Mouse (Mus musculus): ENCODE measurements around the gene Rhot2. TPM values are rescaled to one million over a fixed set of nuclear protein-coding genes. Genes with fewer than 3 reads are reported as not detected.
"Not testable (repeated sequence)": the region's sequence is repeated elsewhere in the genome, so short reads cannot be mapped to it uniquely, and the experiment has no call there.

The Rhot2 gene
- polyA plus RNA-seq, 1 experiment from 2014 or later, result 26.8 TPM

DNA sequence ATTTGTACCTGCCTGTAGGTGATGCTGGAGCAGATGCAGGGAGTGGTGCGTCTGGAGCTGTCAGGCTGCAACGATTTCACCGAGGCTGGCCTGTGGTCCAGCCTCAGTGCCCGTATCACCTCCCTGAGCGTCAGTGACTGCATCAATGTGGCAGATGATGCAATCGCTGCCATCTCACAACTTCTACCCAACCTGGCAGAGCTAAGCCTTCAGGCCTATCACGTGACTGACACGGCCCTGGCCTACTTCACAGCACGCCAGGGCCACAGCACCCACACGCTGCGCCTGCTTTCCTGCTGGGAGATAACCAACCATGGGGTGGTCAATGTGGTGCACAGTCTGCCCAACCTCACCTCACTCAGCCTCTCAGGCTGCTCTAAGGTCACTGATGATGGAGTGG is 27.0 kb downstream of the Rhot2 start:
- H3K4me1 ChIP-seq, result peaks cover 6% of the 10 kb centered on the region; the same call in 1 of the 2 replicates
- no peaks in the 10 kb centered on the region for H3K9me3 ChIP-seq
- no peak overlapping the region for H3K4me2 ChIP-seq (replicated peaks)
- no peaks in the 10 kb centered on the region for H3K36me3 ChIP-seq
- H3K27me3 ChIP-seq, result peaks cover 84% of the 10 kb centered on the region
- ATAC-seq (ENCODE audit: low FRiP score, low read depth), result no peak
- H3K9ac ChIP-seq, result no peak overlapping the region
- no peak overlapping the region for H3K27ac ChIP-seq
- H3K4me3 ChIP-seq, result no peak overlapping the region
- WGBS, result 75% methylated on average over 11 of the region's 11 CpGs

DNA sequence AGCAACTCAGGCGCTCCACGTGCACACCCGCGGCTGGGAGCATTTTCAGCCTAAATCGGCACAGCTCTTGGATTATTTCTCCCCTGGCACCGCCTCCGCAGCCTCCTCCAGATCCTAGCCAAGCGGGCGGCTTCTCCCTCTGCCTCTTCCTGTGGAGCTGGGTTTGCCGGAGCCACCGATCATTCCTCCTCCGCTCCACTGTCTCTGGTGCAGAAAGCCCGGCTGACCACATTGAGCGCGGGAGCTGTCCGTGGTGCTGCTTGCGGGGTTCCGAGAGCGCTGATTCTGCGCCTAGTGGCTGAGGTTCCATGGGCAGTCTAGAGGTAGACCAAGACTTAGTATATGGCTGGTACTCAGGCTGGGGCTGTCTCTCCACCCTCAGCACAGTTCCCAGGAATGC is 31.2 kb downstream of the Rhot2 start:
- Histone ChIP-seq H3K27me3 (peaks cover 86% of the 10 kb centered on the region), H3K9me3 (no peaks in the 10 kb centered on the region), H3K4me2 (replicated peaks) (0 out of 2 replicates have a peak overlapping the region, but pooled peaks have one; percentile 14), H3K4me1 (peaks cover 12% of the 10 kb centered on the region), H3K36me3 (no peaks in the 10 kb centered on the region), H3K4me3 (no peak overlapping the region), H3K9ac (no peak overlapping the region), H3K27ac (no peak overlapping the region)
- 1% methylated on average over 20 of the region's 20 CpGs for WGBS
- no peak for ATAC-seq (ENCODE audit: low FRiP score, low read depth)

DNA sequence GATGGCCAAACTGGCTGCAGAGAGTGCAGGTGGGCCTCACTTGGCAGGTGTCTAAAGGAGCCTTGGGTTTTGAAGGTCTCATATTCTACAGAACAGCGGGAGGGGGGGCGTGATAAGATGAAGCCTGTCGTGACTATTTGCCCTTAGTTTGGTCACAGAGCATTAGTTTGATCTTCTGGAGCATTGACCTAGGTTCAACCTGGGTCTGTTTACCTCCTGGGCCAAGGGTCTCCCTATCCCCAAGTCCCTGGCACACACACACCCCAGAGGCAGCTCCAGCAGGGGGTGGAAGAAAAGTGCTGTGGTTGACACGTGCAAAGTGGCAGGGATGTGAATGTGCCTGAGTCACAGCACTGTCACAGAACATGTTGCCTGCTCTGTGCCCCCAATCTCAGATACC is 33.8 kb downstream of the Rhot2 start:
- no peak overlapping the region for H3K27ac ChIP-seq
- no peak overlapping the region for H3K4me2 ChIP-seq (replicated peaks)
- peaks cover 82% of the 10 kb centered on the region for H3K27me3 ChIP-seq
- no peaks in the 10 kb centered on the region for H3K36me3 ChIP-seq
- no peak overlapping the region for H3K9ac ChIP-seq
- no peak overlapping the region for H3K4me3 ChIP-seq
- ATAC-seq (ENCODE audit: low FRiP score, low read depth), result no peak
- H3K9me3 ChIP-seq, result no peaks in the 10 kb centered on the region
- WGBS, result 64% methylated on average over 4 of the region's 4 CpGs
- H3K4me1 ChIP-seq, result peaks cover 12% of the 10 kb centered on the region

DNA sequence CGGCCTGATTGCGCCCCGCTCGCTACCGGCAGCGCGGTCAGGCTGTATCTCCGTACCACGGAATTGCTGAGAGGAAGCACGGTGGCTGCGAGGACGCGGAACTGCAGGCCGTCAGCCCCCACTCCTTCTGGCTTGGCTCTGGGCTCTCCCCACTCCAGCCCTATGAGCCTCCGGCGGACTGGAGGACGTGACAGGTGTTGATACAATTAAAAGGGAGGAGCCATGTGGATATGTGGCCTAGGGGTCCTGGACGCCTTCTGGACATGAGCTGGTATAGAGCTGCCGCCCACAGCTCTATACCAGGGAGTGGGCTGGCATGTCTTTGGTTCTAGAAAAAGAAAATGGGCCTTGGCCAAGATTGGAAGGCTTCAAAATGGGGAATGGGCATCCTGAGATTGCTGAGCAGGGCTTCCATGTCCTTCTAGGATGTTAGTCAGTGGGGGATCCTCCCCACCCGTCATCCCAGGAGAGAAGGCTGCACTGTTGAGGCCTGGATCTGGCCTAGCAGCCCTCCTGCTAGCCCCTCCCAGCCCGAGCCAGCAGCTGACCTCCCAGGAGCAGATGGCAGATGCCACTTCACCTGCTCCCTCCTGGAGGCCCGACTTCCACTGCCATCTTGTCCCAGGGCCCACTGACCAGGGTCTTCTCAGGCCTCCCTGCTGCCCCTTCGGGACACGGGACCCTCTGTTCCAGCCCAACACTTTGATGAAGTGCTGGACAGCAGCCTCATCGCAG is 34.9 kb downstream of the Rhot2 start:
- ATAC-seq (ENCODE audit: low FRiP score, low read depth), result peak; percentile 29; the same call in 1 of the 2 replicates
- H3K36me3 ChIP-seq, result no peaks in the 10 kb centered on the region
- H3K4me2 ChIP-seq (replicated peaks), result peak overlapping the region; percentile 97
- peak overlapping the region; percentile 66 for H3K4me3 ChIP-seq
- no peak overlapping the region for H3K27ac ChIP-seq
- peaks cover 12% of the 10 kb centered on the region for H3K4me1 ChIP-seq
- H3K9me3 ChIP-seq, result no peaks in the 10 kb centered on the region
- peak overlapping the region; percentile 70 for H3K9ac ChIP-seq
- 11% methylated on average over 25 of the region's 25 CpGs for WGBS
- peaks cover 76% of the 10 kb centered on the region for H3K27me3 ChIP-seq

DNA sequence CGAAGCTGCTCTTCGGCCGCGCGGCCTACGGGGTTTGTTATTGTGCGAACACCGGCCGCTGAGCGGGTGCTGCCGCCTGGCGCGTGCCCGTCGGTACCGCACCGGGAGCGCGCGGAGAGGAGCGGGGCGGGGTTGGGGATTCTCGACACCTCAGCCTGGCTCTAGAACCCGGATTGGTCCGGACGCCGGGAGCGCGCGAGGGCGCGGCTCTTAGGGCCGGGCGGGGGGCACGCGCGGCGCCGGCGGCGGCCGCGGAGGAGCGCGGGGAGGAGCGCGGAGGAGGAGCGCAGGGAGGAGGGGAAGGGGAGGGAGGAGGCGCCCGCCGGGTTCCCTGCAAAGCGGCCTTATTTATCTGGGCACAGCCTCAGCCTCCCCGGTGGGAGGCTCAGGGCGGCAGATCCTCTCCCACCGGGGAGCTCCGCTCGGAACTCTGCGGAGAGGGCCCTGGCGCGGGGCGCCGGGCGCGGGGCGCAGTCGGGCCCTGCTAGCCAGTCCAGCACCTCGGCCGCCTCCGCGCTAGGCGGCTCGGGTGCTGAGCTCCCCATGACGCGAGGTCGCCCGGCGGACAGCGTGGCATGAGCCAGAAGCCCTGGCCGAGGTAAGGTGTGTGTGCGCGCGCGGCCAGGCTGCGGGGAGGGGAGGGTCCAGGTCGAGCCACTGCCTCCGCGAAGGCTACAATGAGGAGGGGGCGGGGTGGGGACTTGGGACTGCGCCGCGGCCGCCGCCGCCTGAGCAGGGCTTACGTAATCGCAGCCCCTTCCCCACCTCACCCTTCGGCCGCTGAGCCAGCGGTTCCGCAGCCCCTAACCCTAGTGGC is 35.7 kb downstream of the Rhot2 start, which contains the start of gene Fbxl16:
Gene Fbxl16 (plus strand): TSS at position 297 of the 817 bp plus-strand sequence.
- under 1% methylated on average over 75 of the region's 100 CpGs for WGBS
- Histone ChIP-seq H3K4me3 (peak within 1 kb of the TSS; percentile 66), H3K9me3 (no peaks in the 10 kb centered on the region), H3K27ac (no peak within 1 kb of the TSS), H3K27me3 (peaks cover 68% of the 10 kb centered on the region), H3K4me2 (replicated peaks) (peak within 1 kb of the TSS; percentile 97), H3K9ac (peak within 1 kb of the TSS; percentile 70), H3K36me3 (no peaks in the 10 kb centered on the region), H3K4me1 (peaks cover 12% of the 10 kb centered on the region)
- peak; percentile 84 for ATAC-seq (ENCODE audit: low FRiP score, low read depth)

DNA sequence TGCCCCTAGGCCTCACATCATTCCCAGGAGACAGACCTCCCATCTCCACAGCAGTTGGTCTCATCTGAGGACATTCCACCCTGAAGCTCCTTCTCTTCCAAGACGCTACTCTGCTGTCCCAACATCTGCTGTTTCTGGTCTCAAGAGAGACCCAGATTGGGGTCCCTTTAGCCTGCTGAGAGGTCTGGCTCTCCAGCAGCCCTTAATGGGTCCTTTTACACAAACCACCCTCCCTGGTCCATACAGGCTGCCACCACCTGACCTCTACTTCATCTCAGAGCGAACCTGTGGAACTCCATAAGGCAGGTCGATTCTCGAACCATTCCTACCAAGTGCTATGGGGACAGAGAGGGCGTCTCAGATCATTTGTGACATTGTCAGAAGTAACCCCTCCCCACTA is 36.6 kb downstream of the Rhot2 start:
- Histone ChIP-seq H3K27me3 (peaks cover 72% of the 10 kb centered on the region), H3K4me1 (peaks cover 9% of the 10 kb centered on the region), H3K4me3 (peak overlapping the region; percentile 66), H3K4me2 (replicated peaks) (peak overlapping the region; percentile 97), H3K27ac (no peak overlapping the region), H3K36me3 (no peaks in the 10 kb centered on the region), H3K9ac (no peak overlapping the region), H3K9me3 (no peaks in the 10 kb centered on the region)
- 35% methylated on average over 5 of the region's 5 CpGs for whole genome bisulfite sequencing
- ATAC-seq (ENCODE audit: low FRiP score, low read depth), result no peak

DNA sequence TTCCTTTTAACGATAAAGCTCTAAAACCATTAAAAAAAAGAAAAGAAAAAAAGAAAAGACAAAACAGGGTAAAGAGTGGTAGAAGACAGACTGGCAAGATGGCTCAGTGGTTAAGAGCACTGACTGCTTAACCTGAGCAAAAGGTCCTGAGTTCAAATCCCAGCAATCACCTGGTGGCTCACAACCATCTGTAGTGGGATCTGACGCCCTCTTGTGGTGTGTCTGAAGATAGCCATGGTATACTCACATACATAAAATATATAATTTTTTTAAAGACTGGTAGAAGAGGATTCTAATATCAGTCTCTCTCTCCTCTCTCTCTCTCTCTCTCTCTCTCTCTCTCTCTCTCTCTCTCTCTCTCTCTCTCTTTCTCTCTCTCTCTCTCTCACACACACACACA is 37.2 kb downstream of the Rhot2 start:
- peaks cover 72% of the 10 kb centered on the region for H3K27me3 ChIP-seq
- H3K4me3 ChIP-seq, result not testable (repeated sequence)

DNA sequence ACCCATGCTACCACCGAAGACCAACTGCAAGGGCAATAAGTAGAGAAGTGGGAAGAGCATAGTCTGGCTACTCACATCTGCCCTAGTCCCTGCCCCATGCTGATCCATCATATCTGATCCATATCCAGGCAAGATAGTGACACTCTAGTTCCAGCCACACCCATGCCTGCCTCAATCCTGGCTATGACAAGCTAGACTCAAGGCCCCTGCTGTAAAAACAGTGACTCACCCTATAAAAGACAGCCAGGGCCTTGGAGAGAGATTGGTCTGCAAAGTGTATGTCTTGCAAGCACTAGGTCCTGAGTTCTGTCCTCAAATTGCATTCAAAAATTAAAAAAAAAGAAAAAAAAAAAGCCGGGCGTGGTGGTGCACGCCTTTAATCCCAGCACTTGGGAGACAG is 38.1 kb downstream of the Rhot2 start:
- no peaks in the 10 kb centered on the region for H3K36me3 ChIP-seq
- no peak overlapping the region for H3K9ac ChIP-seq
- H3K9me3 ChIP-seq, result no peaks in the 10 kb centered on the region
- H3K4me1 ChIP-seq, result peaks cover 12% of the 10 kb centered on the region
- peaks cover 69% of the 10 kb centered on the region for H3K27me3 ChIP-seq
- 76% methylated on average over 4 of the region's 4 CpGs for WGBS
- H3K4me3 ChIP-seq, result no peak overlapping the region
- ATAC-seq (ENCODE audit: low FRiP score, low read depth), result no peak
- H3K27ac ChIP-seq, result no peak overlapping the region
- no peak overlapping the region for H3K4me2 ChIP-seq (replicated peaks)

More for the DNA sequence above, 37.2 kb downstream of the Rhot2 start:
- WGBS, result 38% methylated on average over 2 of the region's 2 CpGs
- H3K4me1 ChIP-seq, result peaks cover 12% of the 10 kb centered on the region
- not testable (repeated sequence) for H3K4me2 ChIP-seq (replicated peaks); H3K9me3 ChIP-seq; H3K27ac ChIP-seq; H3K36me3 ChIP-seq; ATAC-seq (ENCODE audit: low FRiP score, low read depth); H3K9ac ChIP-seq

DNA sequence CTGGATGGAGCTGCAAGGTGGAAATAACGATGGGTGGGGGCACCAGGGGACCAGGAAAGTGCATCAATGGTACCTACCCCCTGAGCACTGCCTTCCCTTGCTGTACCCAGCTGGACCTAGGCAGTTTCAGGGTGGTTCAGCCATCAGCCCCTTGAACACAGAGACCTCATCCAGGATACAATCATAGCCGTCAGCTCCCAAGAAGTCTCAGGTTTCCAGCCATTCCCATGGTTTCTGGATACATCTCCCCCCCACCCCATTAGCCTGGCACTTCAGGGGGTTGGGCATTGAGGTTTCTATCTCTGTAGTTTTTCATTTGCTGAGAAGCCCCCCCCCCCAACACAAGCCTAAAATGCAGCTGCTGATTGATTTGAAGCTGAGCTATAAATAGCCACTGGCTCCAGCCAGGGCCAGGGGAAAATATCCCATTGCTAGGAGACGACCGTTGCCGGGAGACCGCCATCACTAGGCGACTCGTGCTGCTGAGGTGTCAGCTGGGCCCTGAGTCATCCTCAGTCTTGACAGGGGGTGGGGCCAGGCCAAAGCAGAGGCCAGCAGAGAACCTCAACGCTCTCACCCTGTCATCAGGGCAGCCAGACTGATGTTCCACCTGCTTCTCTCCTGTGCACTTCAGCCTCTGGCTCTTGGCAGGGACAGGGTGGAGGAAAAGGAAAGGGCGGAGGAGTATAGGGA is 41.7 kb downstream of the Rhot2 start:
- H3K9ac ChIP-seq, result peak overlapping the region; percentile 50; the same call in 1 of the 2 replicates
- H3K4me3 ChIP-seq, result no peak overlapping the region
- no peak overlapping the region for H3K27ac ChIP-seq
- no peak overlapping the region for H3K4me2 ChIP-seq (replicated peaks)
- H3K9me3 ChIP-seq, result no peaks in the 10 kb centered on the region
- 11% methylated on average over 10 of the region's 10 CpGs for WGBS
- H3K27me3 ChIP-seq, result peaks cover 38% of the 10 kb centered on the region
- no peaks in the 10 kb centered on the region for H3K36me3 ChIP-seq
- no peak for ATAC-seq (ENCODE audit: low FRiP score, low read depth)
- peaks cover 2% of the 10 kb centered on the region; the same call in 1 of the 2 replicates for H3K4me1 ChIP-seq

DNA sequence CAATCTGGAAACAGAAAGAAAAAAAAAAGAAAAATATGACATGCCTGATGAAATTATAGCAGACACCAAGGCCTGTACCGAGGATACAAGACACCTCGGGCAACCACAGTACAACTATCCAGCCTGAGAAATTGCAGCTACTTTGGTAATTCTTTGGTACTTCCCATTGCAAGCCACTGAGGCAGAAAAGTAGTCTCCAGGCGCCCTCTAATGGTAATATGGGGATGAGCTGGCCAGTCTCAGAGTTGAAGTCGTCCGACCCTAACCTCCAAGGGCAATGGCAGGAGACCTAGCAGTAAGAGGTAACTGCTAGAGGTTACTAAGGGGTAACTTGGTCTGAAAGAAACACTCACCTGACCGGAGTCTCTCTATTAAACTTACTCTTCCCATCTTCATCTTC is 43.6 kb downstream of the Rhot2 start:
- 10% methylated on average over 6 of the region's 6 CpGs for WGBS
- Histone ChIP-seq H3K9ac (no peak overlapping the region), H3K4me3 (no peak overlapping the region), H3K4me1 (peaks cover 14% of the 10 kb centered on the region), H3K27ac (no peak overlapping the region), H3K36me3 (no peaks in the 10 kb centered on the region), H3K4me2 (replicated peaks) (no peak overlapping the region), H3K27me3 (peaks cover 24% of the 10 kb centered on the region), H3K9me3 (no peaks in the 10 kb centered on the region)
- no peak for ATAC-seq (ENCODE audit: low FRiP score, low read depth)

DNA sequence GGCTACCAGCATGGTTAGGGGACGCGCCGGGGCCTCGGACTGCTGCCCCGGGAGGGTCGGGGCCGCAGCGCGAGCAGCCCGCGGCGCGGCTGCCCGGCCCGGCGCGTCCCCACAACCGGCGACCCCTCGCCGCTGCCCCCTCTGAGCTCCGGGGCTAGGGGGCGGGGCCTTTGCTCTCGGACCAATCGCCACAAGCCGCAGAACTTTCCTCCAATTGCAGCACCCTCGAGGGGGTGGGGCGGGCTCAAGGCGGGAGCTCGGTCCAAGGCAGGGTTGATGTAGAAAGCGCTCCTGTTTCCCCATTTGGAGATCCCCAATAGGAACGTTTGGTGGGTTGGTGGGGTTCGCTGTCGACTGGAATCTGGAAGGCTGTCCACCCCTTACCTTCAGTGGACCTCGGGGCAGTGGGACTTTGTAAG is 47.7 kb downstream of the Rhot2 start, which contains the start of gene Metrn:
Gene Metrn (minus strand): TSS at position 186 of the 419 bp plus-strand sequence.
- H3K36me3 ChIP-seq, result no peaks in the 10 kb centered on the region
- H3K27ac ChIP-seq, result peak within 1 kb of the TSS; percentile 17; the same call in 1 of the 2 replicates
- peaks cover 5% of the 10 kb centered on the region; the same call in 1 of the 2 replicates for H3K27me3 ChIP-seq
- H3K9me3 ChIP-seq, result no peaks in the 10 kb centered on the region
- peak within 1 kb of the TSS; percentile 77 for H3K4me3 ChIP-seq
- peak within 1 kb of the TSS; percentile 91 for H3K4me2 ChIP-seq (replicated peaks)
- WGBS, result under 1% methylated on average over 35 of the region's 35 CpGs
- H3K4me1 ChIP-seq, result peaks cover 39% of the 10 kb centered on the region
- peak; percentile 85 for ATAC-seq (ENCODE audit: low FRiP score, low read depth)
- H3K9ac ChIP-seq, result peak within 1 kb of the TSS; percentile 81
